Mouse (Mus musculus) heart, postnatal 0 days (tissue): Measurements from ENCODE around the gene Tex264.

Source experiments
- CTCF ChIP-seq: IDR thresholded peaks from 2 replicates; pipeline ENCODE4 v1.5.1; 2016; ENCODE audit warnings: antibody characterized with exemption, control low read depth, low read depth
- EP300 ChIP-seq: IDR thresholded peaks from 2 replicates; pipeline ENCODE4 v1.6.1; 2016; ENCODE audit warnings: antibody characterized with exemption, low read depth

GRCm38 (mm10) chr9:106678242-106678641 is 7.5 kb downstream of the Tex264 start:
- TF ChIP-seq CTCF (no peak), EP300 (no peak)
